Mouse (Mus musculus): ENCODE measurements around the gene Cdc42.
A peak's percentile ranks its signal among the peaks of the same experiment; 100 is the strongest.

- TF ChIP-seq CTCF (IDR thresholded peaks at IDR 0.05; ENCODE audit: low read depth): no peak
- TF ChIP-seq EP300 (IDR thresholded peaks at IDR 0.05; ENCODE audit: low read depth): peak; percentile 37
Measured at GRCm38 (mm10) chr4:137326494-137326893, 31.0 kb downstream of the Cdc42 start.

All from liver, embryonic 14.5 days (tissue).